Mouse (Mus musculus) heart, postnatal 10 days (tissue): ENCODE measurements around the gene Nagk. TPM values are rescaled to one million over a fixed set of nuclear protein-coding genes. Genes with fewer than 3 reads are reported as not detected.
"Not testable (repeated sequence)": the region's sequence is repeated elsewhere in the genome, so short reads cannot be mapped to it uniquely, and the experiment has no call there.

Experiments
- DNase-seq, 2 experiments: peaks; one replicate each; pipeline ENCODE4 v3.0.0; 2021
- intact Hi-C: fragments of 180-260 bp; cut with DNase I; formaldehyde crosslinking; loops from one replicate; pipeline ENCODE4 v1.15.1; 2025
- total RNA-seq, 2 experiments: library from RNA; stranded (reverse); gene quantifications; 2 replicates each; pipeline ENCODE4 v1.2.3; 2021

Nagk gene
- total RNA-seq, result 10 to 100 TPM; 27.4 to 33.0 TPM

DNA sequence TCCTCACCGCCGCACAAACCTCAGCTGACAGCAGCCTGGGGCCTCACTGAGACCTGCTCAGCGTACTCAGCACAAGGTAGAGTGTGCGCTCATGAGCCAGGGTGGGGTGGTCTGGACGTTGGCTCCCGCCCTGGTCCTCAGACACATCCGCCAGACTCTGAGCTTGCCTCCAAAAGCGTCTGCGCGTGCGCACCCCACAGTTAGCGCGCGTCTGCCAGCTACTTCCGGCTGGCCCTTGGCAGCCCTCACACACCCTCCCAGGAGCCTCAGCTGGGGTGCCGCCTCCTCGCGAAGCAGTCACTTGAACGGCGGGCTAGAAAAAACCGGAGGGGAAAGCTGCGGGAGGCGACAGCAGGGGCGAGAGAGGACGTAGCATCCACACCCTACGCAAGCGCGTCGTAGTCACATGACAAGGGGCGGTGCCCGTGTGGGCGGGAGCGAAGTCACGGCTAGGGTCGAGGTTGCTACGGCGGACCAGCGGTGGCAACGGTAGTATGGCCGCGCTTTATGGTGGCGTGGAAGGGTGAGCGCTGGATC, at the start of gene Nagk:
TSS of gene Nagk (plus strand) at position 223 of the 537 bp plus-strand sequence.
- DNase-seq, result peak; percentile 94 to 96
- intact Hi-C loops, result loop anchor here (5.0 kb wide), 1 partner anchor 72 kb away; the partner anchor contains the start of gene Zfp638

DNA sequence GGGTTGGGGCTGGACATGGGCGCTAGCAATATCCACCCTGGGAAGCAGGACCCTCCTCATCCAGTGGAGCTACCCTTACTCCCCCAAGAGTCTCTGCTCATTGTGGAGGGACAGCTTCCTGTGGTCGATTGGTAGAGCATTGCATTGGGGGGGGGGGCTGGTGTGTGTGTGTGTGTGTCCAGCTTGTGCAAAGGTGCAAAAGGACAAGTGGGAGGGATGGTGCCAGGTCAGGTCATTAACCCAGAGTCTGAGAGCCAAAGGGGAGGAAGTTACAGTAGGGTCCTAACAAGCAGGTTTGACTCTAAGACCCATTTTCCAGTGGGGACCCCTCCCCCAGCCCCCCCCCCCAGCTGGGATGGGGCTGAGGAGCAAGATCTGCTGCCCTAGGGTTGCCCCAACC, 49.3 kb upstream of the Nagk start:
- intact Hi-C loops, result no loop called here

DNA sequence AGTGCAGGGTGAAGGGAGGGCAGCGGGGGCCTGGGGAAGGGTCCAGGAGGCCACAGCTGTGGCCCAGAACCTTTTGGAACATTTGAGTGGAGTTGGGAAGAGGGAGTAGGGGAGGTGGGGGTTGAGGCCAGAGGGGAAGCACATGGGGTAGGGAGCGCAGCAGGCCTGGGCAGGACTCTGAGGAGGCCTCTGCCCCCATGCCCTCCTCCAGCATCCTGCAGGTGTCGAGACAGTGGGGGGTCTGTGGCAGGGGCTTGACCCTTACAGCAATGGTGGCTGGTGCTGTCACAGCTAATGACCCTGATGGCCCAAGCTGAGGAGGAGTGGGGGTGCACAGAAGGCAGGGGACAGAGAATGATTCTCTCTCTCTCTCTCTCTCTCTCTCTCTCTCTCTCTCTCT, 45.5 kb upstream of the Nagk start:
- no peak for DNase-seq
- intact Hi-C loops, result no loop called here

More for the DNA sequence above, 49.3 kb upstream of the Nagk start:
- no peak for DNase-seq

- DNase-seq, result peak; percentile 70 to 85
- intact Hi-C loops, result no loop called here
Observed at GRCm38 (mm10) chr6:83750171-83750684, 44.6 kb upstream of the Nagk start.

DNA sequence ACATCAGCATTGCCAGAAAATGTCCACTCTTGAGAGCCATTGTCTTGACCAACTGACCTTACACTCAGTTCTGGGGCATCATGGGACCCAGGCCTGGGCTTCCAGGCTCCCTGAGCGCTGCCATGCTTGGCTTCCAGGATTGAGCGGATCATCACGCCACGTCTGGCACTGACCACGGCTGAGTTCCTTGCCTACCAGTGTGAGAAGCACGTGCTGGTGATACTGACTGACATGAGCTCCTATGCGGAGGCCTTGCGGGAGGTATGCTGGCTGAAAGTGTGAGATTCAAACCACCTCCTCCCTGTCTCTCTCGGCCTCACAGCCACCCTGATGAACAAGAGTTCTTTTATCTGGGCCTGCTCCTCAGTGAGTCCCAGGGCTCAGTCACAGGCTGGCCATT, 38.7 kb upstream of the Nagk start:
- intact Hi-C loops, result no loop called here
- no peak for DNase-seq

DNA sequence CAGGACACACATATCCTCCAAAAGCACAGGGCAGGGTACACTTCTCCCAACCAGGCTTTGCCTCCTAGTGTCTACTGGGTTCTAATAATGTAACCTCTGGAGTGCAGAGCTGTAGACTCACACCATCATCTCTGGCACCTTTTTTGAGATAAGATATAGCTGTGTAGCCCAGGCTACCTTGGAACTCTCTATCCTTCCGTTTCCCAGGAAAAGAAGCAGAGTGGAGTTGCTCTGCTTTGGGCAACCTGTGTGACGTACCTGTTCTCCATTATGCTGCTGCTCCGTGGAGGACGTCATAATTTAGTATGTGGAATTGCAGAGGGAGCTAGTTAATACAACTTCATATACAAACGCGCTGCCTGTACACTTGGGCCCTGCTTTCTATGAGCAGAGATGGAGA, 32.4 kb upstream of the Nagk start, which contains the start of gene Ankrd53:
TSS of gene Ankrd53 (plus strand) at position 301 of the 400 bp plus-strand sequence.
- intact Hi-C loops, result no loop called here
- no peak for DNase-seq

GRCm38 (mm10) chr6:83762880-83763431, 31.8 kb upstream of the Nagk start:
- DNase-seq, result peak; percentile 37 to 46
- intact Hi-C loops, result no loop called here

- intact Hi-C loops, result no loop called here
- DNase-seq, result peak; percentile 37 to 46
Observed at GRCm38 (mm10) chr6:83766982-83767381, 27.8 kb upstream of the Nagk start.

- peak; percentile 44 to 62 for DNase-seq
- intact Hi-C loops, result no loop called here
Observed at GRCm38 (mm10) chr6:83768485-83768884, 26.3 kb upstream of the Nagk start.

DNA sequence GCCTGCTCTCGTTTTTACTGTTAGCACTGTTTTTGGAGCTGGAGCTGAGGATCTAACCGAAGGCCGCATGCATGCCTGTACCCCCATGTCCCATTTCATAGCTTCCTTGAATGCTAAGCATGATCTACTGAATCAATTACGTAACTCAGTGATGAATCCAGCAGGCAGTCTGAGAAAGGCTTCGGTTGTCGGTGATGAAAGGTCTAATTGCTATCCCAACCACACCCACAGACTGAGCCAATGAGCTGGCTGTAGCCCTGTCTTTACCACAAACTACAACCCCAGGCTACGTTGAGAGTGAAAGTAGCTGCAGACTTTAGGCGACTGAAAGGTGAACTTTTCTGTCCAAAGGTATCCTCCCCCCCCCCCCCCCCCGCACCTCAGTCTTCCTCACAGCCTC, 20.7 kb upstream of the Nagk start:
- DNase-seq, result no peak
- intact Hi-C loops, result no loop called here

- intact Hi-C loops, result no loop called here
- DNase-seq, result peak; percentile 30 to 54
Observed at GRCm38 (mm10) chr6:83774781-83775563, 19.8 kb upstream of the Nagk start.

- DNase-seq, result peak; percentile 94 to 95
- intact Hi-C loops, result no loop called here
Observed at GRCm38 (mm10) chr6:83775638-83776293, 19.0 kb upstream of the Nagk start, which contains the start of gene Tex261. Tex261 (minus strand) TSS chr6:83775813.

GRCm38 (mm10) chr6:83778306-83778705, 16.5 kb upstream of the Nagk start:
- no peak for DNase-seq

GRCm38 (mm10) chr6:83779026-83779425, 15.8 kb upstream of the Nagk start:
- intact Hi-C loops, result loop anchor here (1.0 kb wide), 1 partner anchor 21 kb away; no protein-coding TSS in a partner anchor
- peak; percentile 68 to 78 for DNase-seq

More at GRCm38 (mm10) chr6:83778306-83778705, 16.5 kb upstream of the Nagk start:
- intact Hi-C loops, result no loop called here

GRCm38 (mm10) chr6:83786426-83786825, 8.4 kb upstream of the Nagk start:
- intact Hi-C loops, result no loop called here
- no peak for DNase-seq

- intact Hi-C loops, result no loop called here
- no peak for DNase-seq
Observed at GRCm38 (mm10) chr6:83788554-83788953, 6.2 kb upstream of the Nagk start.

DNA sequence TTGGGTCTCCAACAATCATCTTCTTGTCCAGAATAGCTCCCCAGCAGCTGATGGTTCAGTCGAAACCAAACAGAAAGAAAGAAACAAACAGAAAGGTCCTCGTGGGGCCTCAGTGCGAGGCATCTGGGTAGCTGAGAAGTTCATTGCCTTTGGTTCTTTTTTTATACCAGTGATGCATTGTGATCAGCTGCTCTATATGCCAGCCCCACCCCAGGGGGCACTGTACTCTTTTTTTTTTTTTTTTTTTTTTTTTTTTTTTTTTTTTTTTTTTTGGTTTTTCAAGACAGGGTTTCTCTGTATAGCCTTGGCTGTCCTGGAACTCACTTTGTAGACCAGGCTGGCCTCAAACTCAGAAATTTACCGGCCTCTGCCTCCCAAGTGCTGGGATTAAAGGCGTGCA, 4.2 kb upstream of the Nagk start:
- intact Hi-C loops, result not testable (repeated sequence)

GRCm38 (mm10) chr6:83791251-83791890, 3.4 kb upstream of the Nagk start:
- intact Hi-C loops, result no loop called here
- DNase-seq, result no peak

More for the DNA sequence above, 4.2 kb upstream of the Nagk start:
- not testable (repeated sequence) for DNase-seq

DNA sequence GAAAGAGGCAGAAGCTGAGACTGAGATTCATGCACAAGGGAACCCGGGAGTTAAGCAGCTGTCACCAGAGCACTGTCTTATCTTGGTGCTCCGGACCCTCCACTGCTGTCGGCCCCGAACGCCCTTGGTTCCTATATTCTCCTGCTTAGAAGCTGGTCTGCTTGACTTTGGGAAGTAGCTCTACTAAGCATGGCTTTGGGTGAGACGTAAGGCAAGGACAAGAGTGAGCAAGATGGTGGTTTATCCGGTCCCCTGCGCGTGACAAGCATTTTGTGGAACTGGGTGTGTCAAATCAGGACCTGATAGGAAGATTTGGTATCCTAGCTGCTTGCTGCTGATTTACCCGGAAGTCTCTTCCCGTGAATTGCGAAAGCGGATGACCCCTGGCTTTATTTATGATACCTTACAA, 714 bp downstream of the Nagk start:
- DNase-seq, result peak; percentile 42 to 46
- intact Hi-C loops, result loop anchor here (5.0 kb wide), 1 partner anchor 72 kb away; the partner anchor contains the start of gene Zfp638

DNA sequence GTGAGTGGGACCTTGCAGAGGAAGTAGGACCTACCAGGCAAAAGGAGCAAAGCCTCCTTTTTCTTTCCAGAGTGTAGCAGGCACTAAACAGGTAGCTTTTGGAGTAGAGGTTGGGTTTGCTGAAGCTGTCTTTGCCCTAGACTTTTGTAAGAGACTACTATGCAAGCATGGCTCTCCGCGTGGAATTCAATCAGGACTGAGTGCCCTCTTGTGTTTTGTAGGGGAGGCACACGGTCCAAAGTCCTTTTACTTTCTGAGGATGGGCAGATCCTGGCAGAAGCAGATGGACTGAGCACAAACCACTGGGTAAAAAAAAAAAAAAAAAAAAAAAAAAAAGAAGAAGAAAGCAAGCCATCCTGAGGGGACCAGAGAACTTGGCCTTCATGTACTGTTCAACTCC, 1.9 kb downstream of the Nagk start:
- intact Hi-C loops, result loop anchor here (5.0 kb wide), 1 partner anchor 71 kb away; the partner anchor contains the start of gene Zfp638
- DNase-seq, result no peak
